Mouse (Mus musculus) forebrain, embryonic 15.5 days (tissue): ENCODE data around the gene Mfsd14b. TPM values are rescaled to one million over a fixed set of nuclear protein-coding genes. Genes with fewer than 3 reads are reported as not detected.

Experiments
- ATAC-seq: fragments of 200-750 bp; cut with Nextera tagmentation; replicated peaks from 2 replicates; pipeline ENCODE4 v1.8.0; 2017; ENCODE audit warnings: mild to moderate bottlenecking, moderate TSS enrichment, moderate library complexity
- H3K27ac ChIP-seq: fragments of 300-500 bp; sonication (generic); replicated peaks from 2 replicates; pipeline ENCODE4 v1.5.1; 2015; ENCODE audit warnings: mild to moderate bottlenecking, inconsistent platforms
- H3K27me3 ChIP-seq: fragments of 300-500 bp; sonication (generic); 2 replicates; pipeline ENCODE4 v1.6.1; 2015; ENCODE audit warnings: inconsistent platforms
- H3K36me3 ChIP-seq: fragments of 300-500 bp; sonication (generic); 2 replicates; pipeline ENCODE4 v1.6.1; 2015; ENCODE audit warnings: mild to moderate bottlenecking, inconsistent platforms
- H3K4me1 ChIP-seq: fragments of 300-500 bp; sonication (generic); 2 replicates; pipeline ENCODE4 v1.6.1; 2015; ENCODE audit warnings: inconsistent platforms
- H3K4me2 ChIP-seq: fragments of 300-500 bp; sonication (generic); replicated peaks from 2 replicates; pipeline ENCODE4 v1.6.1; 2015; ENCODE audit warnings: mild to moderate bottlenecking, inconsistent platforms
- H3K4me3 ChIP-seq: fragments of 300-500 bp; sonication (generic); 2 replicates; pipeline ENCODE4 v1.5.1; 2015; ENCODE audit warnings: mild to moderate bottlenecking, inconsistent platforms
- H3K9ac ChIP-seq: fragments of 300-500 bp; sonication (generic); replicated peaks from 2 replicates; pipeline ENCODE4 v1.6.1; 2015; ENCODE audit warnings: mild to moderate bottlenecking, inconsistent platforms
- H3K9me3 ChIP-seq: fragments of 300-500 bp; sonication (generic); 2 replicates; pipeline ENCODE4 v1.6.1; 2016; ENCODE audit warnings: inconsistent platforms
- whole genome bisulfite sequencing: fragments of 180-500 bp; shearing (Covaris S2); methylation state at CpG from one replicate; pipeline ENCODE4 v1.1.7; 2015; ENCODE audit warnings: mixed read lengths; 5-methylcytosine and 5-hydroxymethylcytosine counted together
- polyA plus RNA-seq: library from polyadenylated mRNA; unstranded; fragments of >200 nt; fragmentation: Nextera tagmentation; extraction: Ambion mirVana; gene quantifications from 2 replicates; pipeline ENCODE4 v1.2.1, GENCODE M21; 2015

Gene Mfsd14b
- polyA plus RNA-seq, 1 experiment from 2014 or later, result 34.8 TPM

DNA sequence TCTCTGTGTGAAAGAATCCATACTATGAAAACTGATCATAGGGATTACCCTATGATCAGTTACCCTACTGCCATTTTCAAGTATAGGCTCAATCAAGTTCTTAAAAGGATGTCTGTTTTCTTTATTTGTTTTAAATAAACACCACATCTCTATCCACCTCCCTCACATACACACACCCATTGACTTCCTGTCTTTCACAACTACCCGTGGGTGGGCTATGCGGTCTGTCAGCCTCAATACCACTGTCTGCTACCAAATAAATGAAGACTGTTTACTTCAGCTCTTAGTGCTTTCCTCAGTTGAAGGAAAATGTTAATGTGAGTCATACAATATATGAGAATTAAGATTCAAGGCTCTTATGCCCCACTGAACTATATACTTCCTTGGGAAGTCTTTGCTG is 42.8 kb downstream of the Mfsd14b start:
- no peak for ATAC-seq

GRCm38 (mm10) chr13:65052660-65053059 is 60.1 kb downstream of the Mfsd14b start, which contains the start of gene Prss47:
Gene Prss47 (minus strand): TSS chr13:65052760.
- Histone ChIP-seq H3K4me1 (no peaks in the 10 kb centered on the region), H3K4me2 (no peak within 1 kb of the TSS), H3K36me3 (no peaks in the 10 kb centered on the region), H3K27me3 (no peaks in the 10 kb centered on the region), H3K9ac (no peak within 1 kb of the TSS), H3K9me3 (no peaks in the 10 kb centered on the region), H3K4me3 (no peak within 1 kb of the TSS), H3K27ac (no peak within 1 kb of the TSS)
- no peak for ATAC-seq
- WGBS, result 89% methylated on average over 9 of the region's 9 CpGs

More for the DNA sequence above, 42.8 kb downstream of the Mfsd14b start:
- H3K27me3 ChIP-seq, result no peaks in the 10 kb centered on the region
- no peak overlapping the region for H3K4me2 ChIP-seq
- no peak overlapping the region for H3K4me3 ChIP-seq
- WGBS, result 92% methylated on average over 2 of the region's 2 CpGs
- H3K36me3 ChIP-seq, result peaks cover 40% of the 10 kb centered on the region
- H3K4me1 ChIP-seq, result no peaks in the 10 kb centered on the region
- no peak overlapping the region for H3K9ac ChIP-seq
- H3K9me3 ChIP-seq, result no peaks in the 10 kb centered on the region
- no peak overlapping the region for H3K27ac ChIP-seq

DNA sequence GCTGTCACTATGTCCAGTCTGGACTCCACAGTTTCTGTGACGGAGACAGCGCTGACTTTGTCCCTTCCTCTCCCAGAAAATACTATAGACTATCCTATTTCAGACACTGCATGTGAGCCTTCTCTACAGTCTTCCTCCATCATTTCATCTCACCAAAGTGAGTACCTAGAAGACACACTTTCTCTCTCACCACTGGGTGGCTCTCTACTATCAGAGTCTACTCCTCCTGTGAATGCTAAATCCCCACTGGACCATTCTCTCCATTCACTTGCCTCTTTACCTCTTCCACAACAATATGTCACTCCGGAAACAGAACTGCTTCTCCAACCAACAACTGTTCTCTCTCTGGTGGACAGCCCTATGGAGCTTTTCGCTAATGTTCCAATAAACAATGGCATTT is 77.7 kb downstream of the Mfsd14b start:
- no peaks in the 10 kb centered on the region for H3K9me3 ChIP-seq
- no peak overlapping the region for H3K27ac ChIP-seq
- no peak overlapping the region for H3K4me2 ChIP-seq
- no peak overlapping the region for H3K9ac ChIP-seq
- no peaks in the 10 kb centered on the region for H3K36me3 ChIP-seq
- H3K4me3 ChIP-seq, result no peak overlapping the region
- H3K4me1 ChIP-seq, result no peaks in the 10 kb centered on the region
- H3K27me3 ChIP-seq, result no peaks in the 10 kb centered on the region
- ATAC-seq, result no peak
- 70% methylated on average over 4 of the region's 4 CpGs for WGBS

DNA sequence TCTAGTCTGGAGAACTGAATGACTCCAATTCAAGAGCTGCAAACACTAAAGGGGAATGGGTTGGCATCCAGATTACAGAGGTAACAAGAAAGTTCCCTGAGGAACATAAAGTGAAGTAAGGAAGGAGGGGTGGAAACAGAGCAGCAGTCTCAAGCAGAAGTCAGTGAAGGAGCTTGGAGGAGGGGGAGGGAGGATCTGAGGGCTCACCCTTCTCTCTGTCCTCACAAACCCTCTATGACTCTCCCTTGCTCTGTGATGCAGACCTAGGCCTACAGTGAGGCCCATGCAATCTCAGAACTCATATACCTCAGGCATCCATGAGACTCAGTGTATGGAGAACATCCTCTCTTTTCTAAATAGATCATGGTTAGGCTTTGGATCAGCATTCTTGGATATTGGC is 80.0 kb downstream of the Mfsd14b start, which contains the start of gene Spata31d1c:
Gene Spata31d1c (plus strand): TSS at position 301 of the 400 bp plus-strand sequence.
- no peak within 1 kb of the TSS for H3K9ac ChIP-seq
- H3K9me3 ChIP-seq, result no peaks in the 10 kb centered on the region
- no peaks in the 10 kb centered on the region for H3K4me1 ChIP-seq
- ATAC-seq, result no peak
- no peak within 1 kb of the TSS for H3K4me2 ChIP-seq
- no peak within 1 kb of the TSS for H3K27ac ChIP-seq
- no peaks in the 10 kb centered on the region for H3K27me3 ChIP-seq
- no peaks in the 10 kb centered on the region for H3K36me3 ChIP-seq
- no peak within 1 kb of the TSS for H3K4me3 ChIP-seq

Other genes starting within 250 kb of the Mfsd14b start
- gene Cntnap3, start 209.0 kb downstream of the Mfsd14b start, polyA plus RNA-seq, result 3.0 and 3.3 TPM in 2 replicates
- not detected in 2 replicates for gene Spata31, start 195.6 kb downstream of the Mfsd14b start, polyA plus RNA-seq
- gene Spata31d1c, start 79.9 kb downstream of the Mfsd14b start, polyA plus RNA-seq, result not detected in 2 replicates
- gene Prss47, start 60.2 kb downstream of the Mfsd14b start, polyA plus RNA-seq, result not detected in 2 replicates
- not detected in 2 replicates for gene Olfr465-ps1, start 25.1 kb upstream of the Mfsd14b start, polyA plus RNA-seq
- gene Olfr466, start 37.3 kb upstream of the Mfsd14b start, polyA plus RNA-seq, result not detected in 2 replicates
- gene Nlrp4f, start 93.0 kb upstream of the Mfsd14b start, polyA plus RNA-seq, result 0.18 TPM in 1 of 2 replicates, not detected in the other
- not detected in 2 replicates for gene Gm10775, start 146.6 kb upstream of the Mfsd14b start, polyA plus RNA-seq
- gene Zfp369, start 165.8 kb upstream of the Mfsd14b start, polyA plus RNA-seq, result 20.4 and 21.0 TPM in 2 replicates